Mouse (Mus musculus) olfactory bulb, adult 2 months (tissue): ENCODE measurements around the gene Ncaph.

Source experiments
- CTCF ChIP-seq: fragments of 200-500 bp; IDR thresholded peaks from 2 replicates; pipeline ENCODE4 v1.5.1; 2012; ENCODE audit warnings: low read depth, mild to moderate bottlenecking, low read length, moderate library complexity; ENCODE audit not compliant: insufficient read depth
- POLR2A ChIP-seq: fragments of 200-500 bp; IDR thresholded peaks from 2 replicates; pipeline ENCODE4 v1.6.1; 2012; ENCODE audit warnings: mild to moderate bottlenecking, low read depth, low read length, moderate library complexity; ENCODE audit not compliant: insufficient read depth

DNA sequence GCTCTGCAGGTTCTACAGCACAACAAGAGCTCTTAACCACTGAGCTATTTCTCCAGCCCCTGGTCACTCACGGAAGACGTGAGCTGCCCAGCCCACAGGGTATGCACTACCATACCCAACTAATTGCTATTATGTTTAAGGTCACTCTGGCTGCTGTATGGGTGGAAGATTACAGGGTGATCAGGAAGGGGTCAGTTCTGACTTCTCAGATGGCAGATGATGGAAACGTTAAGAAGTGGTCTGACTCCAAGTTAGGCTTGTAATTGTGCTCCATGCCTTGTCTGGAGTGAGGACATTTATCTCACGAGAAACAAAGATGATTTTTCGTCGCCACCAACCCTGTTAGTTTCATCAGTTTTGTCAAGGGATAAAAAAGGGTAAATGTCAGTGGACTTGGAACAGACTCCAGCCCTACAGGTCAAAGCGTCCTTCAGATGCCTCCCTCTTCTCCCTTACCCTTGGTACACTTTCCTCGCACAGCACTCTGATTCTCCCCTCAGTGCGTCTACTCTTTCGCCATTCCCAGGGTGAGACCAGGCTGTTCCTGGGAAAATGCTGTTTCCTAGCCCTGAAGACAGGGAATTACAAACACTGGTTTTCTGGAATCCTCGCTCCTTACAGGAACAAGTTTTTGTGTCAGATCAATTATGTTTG, 63.8 kb downstream of the Ncaph start:
- TF ChIP-seq POLR2A (no peak), CTCF (no peak)
